Mouse (Mus musculus) forebrain, embryonic 14.5 days (tissue): Measurements from ENCODE around the gene Gm10974. TPM values are rescaled to one million over a fixed set of nuclear protein-coding genes. Genes with fewer than 3 reads are reported as not detected.
A peak's percentile ranks its signal among the peaks of the same experiment; 100 is the strongest.

Experiments
- ATAC-seq: fragments of 200-750 bp; cut with Nextera tagmentation; 2 replicates; pipeline ENCODE4 v1.8.0; 2017; ENCODE audit warnings: mild to moderate bottlenecking, moderate library complexity
- DNase-seq: peaks from one replicate; pipeline ENCODE4 v3.0.0-alpha.2; 2015; ENCODE audit warnings: low spot score
- H3K27ac ChIP-seq: fragments of 300-500 bp; sonication (generic); 2 replicates; pipeline ENCODE4 v1.5.1; 2014; ENCODE audit warnings: low read depth, mild to moderate bottlenecking, control low read depth, low read length, moderate library complexity
- H3K27me3 ChIP-seq: fragments of 300-500 bp; sonication (generic); replicated peaks from 2 replicates; pipeline ENCODE4 v1.6.1; 2014; ENCODE audit warnings: low read length, control low read depth, mixed read lengths; ENCODE audit not compliant: control insufficient read depth, insufficient read depth
- H3K36me3 ChIP-seq: fragments of 300-500 bp; sonication (generic); 2 replicates; pipeline ENCODE4 v1.6.1; 2014; ENCODE audit warnings: low read length, control low read depth; ENCODE audit not compliant: control insufficient read depth, insufficient read depth
- H3K4me1 ChIP-seq: fragments of 300-500 bp; sonication (generic); 2 replicates; pipeline ENCODE4 v1.6.1; 2014; ENCODE audit warnings: antibody characterized with exemption, low read length, control low read depth; ENCODE audit not compliant: control insufficient read depth, insufficient read depth
- H3K4me2 ChIP-seq: fragments of 300-500 bp; sonication (generic); 2 replicates; pipeline ENCODE4 v1.6.1; 2014; ENCODE audit warnings: mild to moderate bottlenecking, control low read depth, low read length
- H3K4me3 ChIP-seq: fragments of 300-500 bp; sonication (generic); 2 replicates; pipeline ENCODE4 v1.5.1; 2014; ENCODE audit warnings: low read depth, low read length, control low read depth
- H3K9ac ChIP-seq: fragments of 300-500 bp; sonication (generic); 2 replicates; pipeline ENCODE4 v1.6.1; 2014; ENCODE audit warnings: mild to moderate bottlenecking, low read length, control low read depth, moderate library complexity
- H3K9me3 ChIP-seq: fragments of 300-500 bp; sonication (generic); replicated peaks from 2 replicates; pipeline ENCODE4 v1.6.1; 2016; ENCODE audit warnings: low read length, control low read depth, mixed read lengths; ENCODE audit not compliant: control insufficient read depth
- WGBS: fragments of 180-500 bp; shearing (Covaris S2); extraction: QIAGEN DNeasy Blood & Tissue Kit; methylation state at CpG from one replicate; pipeline ENCODE4 v1.1.7; 2014; 5-methylcytosine and 5-hydroxymethylcytosine counted together
- polyA plus RNA-seq: library from polyadenylated mRNA; unstranded; fragments of >200 nt; fragmentation: Nextera tagmentation; extraction: Ambion mirVana; gene quantifications from 2 replicates; pipeline ENCODE4 v1.2.1, GENCODE M21; 2014

The Gm10974 gene
- polyA plus RNA-seq, 1 experiment from 2014 or later = not detected

GRCm38 (mm10) chr7:66405951-66406721 is 40.4 kb downstream of the Gm10974 start:
- DNase-seq (no peak), ATAC-seq (no peak)
- no peak overlapping the region for H3K27ac ChIP-seq
- H3K4me2 ChIP-seq = no peak overlapping the region
- no peak overlapping the region for H3K9ac ChIP-seq
- H3K36me3 ChIP-seq = no peaks in the 10 kb centered on the region
- no peak overlapping the region for H3K4me3 ChIP-seq
- no peaks in the 10 kb centered on the region for H3K9me3 ChIP-seq
- WGBS = 59% methylated on average over 13 of the region's 13 CpGs
- H3K27me3 ChIP-seq = no peaks in the 10 kb centered on the region
- no peaks in the 10 kb centered on the region for H3K4me1 ChIP-seq

- Histone ChIP-seq H3K36me3 (no peaks in the 10 kb centered on the region), H3K4me2 (no peak overlapping the region), H3K9me3 (no peaks in the 10 kb centered on the region), H3K27ac (no peak overlapping the region), H3K27me3 (no peaks in the 10 kb centered on the region), H3K4me1 (no peaks in the 10 kb centered on the region), H3K4me3 (no peak overlapping the region), H3K9ac (no peak overlapping the region)
- DNase-seq = no peak
- no peak for ATAC-seq
- 82% methylated on average over 8 of the region's 8 CpGs for WGBS
Measured at GRCm38 (mm10) chr7:66406971-66407370, 41.3 kb downstream of the Gm10974 start.

GRCm38 (mm10) chr7:66409433-66409832 is 43.7 kb downstream of the Gm10974 start:
- 0 out of 2 replicates have a peak, but pooled peaks cover 3% of the 10 kb centered on the region for H3K4me1 ChIP-seq
- H3K9ac ChIP-seq = no peak overlapping the region
- no peaks in the 10 kb centered on the region for H3K27me3 ChIP-seq
- no peak overlapping the region for H3K4me2 ChIP-seq
- 65% methylated on average over 6 of the region's 6 CpGs for whole genome bisulfite sequencing
- DNase-seq = peak; percentile 63
- H3K36me3 ChIP-seq = no peaks in the 10 kb centered on the region
- 0 out of 2 replicates have a peak, but pooled peaks have one; percentile 26 for ATAC-seq
- no peak overlapping the region for H3K4me3 ChIP-seq
- H3K9me3 ChIP-seq = no peaks in the 10 kb centered on the region
- no peak overlapping the region for H3K27ac ChIP-seq

GRCm38 (mm10) chr7:66413093-66413492 is 47.4 kb downstream of the Gm10974 start:
- no peak overlapping the region for H3K4me2 ChIP-seq
- H3K9ac ChIP-seq = no peak overlapping the region
- no peaks in the 10 kb centered on the region for H3K36me3 ChIP-seq
- H3K9me3 ChIP-seq = no peaks in the 10 kb centered on the region
- no peak for DNase-seq
- 0 out of 2 replicates have a peak, but pooled peaks cover 3% of the 10 kb centered on the region for H3K4me1 ChIP-seq
- H3K27me3 ChIP-seq = no peaks in the 10 kb centered on the region
- ATAC-seq = peak; percentile 48; the same call in 1 of the 2 replicates
- no peak overlapping the region for H3K4me3 ChIP-seq
- H3K27ac ChIP-seq = no peak overlapping the region
- 67% methylated on average over 7 of the region's 7 CpGs for whole genome bisulfite sequencing

- Histone ChIP-seq H3K27ac (no peak overlapping the region), H3K9me3 (no peaks in the 10 kb centered on the region), H3K27me3 (no peaks in the 10 kb centered on the region), H3K4me3 (no peak overlapping the region), H3K9ac (no peak overlapping the region), H3K4me1 (0 out of 2 replicates have a peak, but pooled peaks cover 3% of the 10 kb centered on the region), H3K4me2 (no peak overlapping the region), H3K36me3 (no peaks in the 10 kb centered on the region)
- DNase-seq (no peak), ATAC-seq (no peak)
- WGBS = 86% methylated on average over 4 of the region's 4 CpGs
Measured at GRCm38 (mm10) chr7:66416829-66417228, 51.1 kb downstream of the Gm10974 start.

- Histone ChIP-seq H3K27ac (no peak overlapping the region), H3K9me3 (no peaks in the 10 kb centered on the region), H3K36me3 (no peaks in the 10 kb centered on the region), H3K27me3 (no peaks in the 10 kb centered on the region), H3K4me2 (no peak overlapping the region), H3K9ac (no peak overlapping the region), H3K4me3 (no peak overlapping the region), H3K4me1 (no peaks in the 10 kb centered on the region)
- DNase-seq = no peak
- 55% methylated on average over 12 of the region's 12 CpGs for WGBS
- ATAC-seq = no peak
Measured at GRCm38 (mm10) chr7:66418981-66419380, 53.3 kb downstream of the Gm10974 start.

GRCm38 (mm10) chr7:66421903-66422302 is 56.2 kb downstream of the Gm10974 start:
- no peak overlapping the region for H3K4me3 ChIP-seq
- no peaks in the 10 kb centered on the region for H3K9me3 ChIP-seq
- H3K27ac ChIP-seq = no peak overlapping the region
- H3K4me1 ChIP-seq = 0 out of 2 replicates have a peak, but pooled peaks cover under 1% of the 10 kb centered on the region
- DNase-seq (no peak), ATAC-seq (no peak)
- WGBS = 79% methylated on average over 8 of the region's 8 CpGs
- H3K36me3 ChIP-seq = no peaks in the 10 kb centered on the region
- no peak overlapping the region for H3K4me2 ChIP-seq
- peaks cover 18% of the 10 kb centered on the region for H3K27me3 ChIP-seq
- H3K9ac ChIP-seq = no peak overlapping the region

- DNase-seq (no peak), ATAC-seq (peak; percentile 46)
- Histone ChIP-seq H3K9me3 (no peaks in the 10 kb centered on the region), H3K27ac (no peak overlapping the region), H3K4me2 (peak overlapping the region; percentile 92), H3K36me3 (no peaks in the 10 kb centered on the region), H3K9ac (peak overlapping the region; percentile 53; the same call in 1 of the 2 replicates), H3K27me3 (peaks cover 45% of the 10 kb centered on the region), H3K4me1 (0 out of 2 replicates have a peak, but pooled peaks cover 5% of the 10 kb centered on the region), H3K4me3 (peak overlapping the region; percentile 42)
- WGBS = under 1% methylated on average over 23 of the region's 23 CpGs
Measured at GRCm38 (mm10) chr7:66427053-66427436, 61.3 kb downstream of the Gm10974 start.
